Mouse (Mus musculus) olfactory bulb, adult 2 months (tissue): ENCODE results near the gene Prkag2. TPM values are rescaled to one million over a fixed set of nuclear protein-coding genes. Genes with fewer than 3 reads are reported as not detected.

ENCODE experiments used
- H3K27ac ChIP-seq: fragments of 200-500 bp; 2 replicates; pipeline ENCODE4 v1.5.1; 2012; ENCODE audit warnings: low read depth, low read length; ENCODE audit not compliant: insufficient read depth
- H3K4me1 ChIP-seq: fragments of 200-500 bp; 2 replicates; pipeline ENCODE4 v1.6.1; 2012; ENCODE audit warnings: low read length; ENCODE audit not compliant: control insufficient read depth, insufficient read depth
- H3K4me3 ChIP-seq: fragments of 200-500 bp; 2 replicates; pipeline ENCODE4 v1.5.1; 2012; ENCODE audit warnings: mild to moderate bottlenecking, low read depth, low read length, moderate library complexity; ENCODE audit not compliant: insufficient read depth
- CTCF ChIP-seq: fragments of 200-500 bp; IDR thresholded peaks from 2 replicates; pipeline ENCODE4 v1.5.1; 2012; ENCODE audit warnings: low read depth, mild to moderate bottlenecking, low read length, moderate library complexity; ENCODE audit not compliant: insufficient read depth
- POLR2A ChIP-seq: fragments of 200-500 bp; IDR thresholded peaks from 2 replicates; pipeline ENCODE4 v1.6.1; 2012; ENCODE audit warnings: mild to moderate bottlenecking, low read depth, low read length, moderate library complexity; ENCODE audit not compliant: insufficient read depth
- WGBS: fragments of 180-500 bp; shearing (Covaris S2); methylation state at CpG from one replicate; pipeline ENCODE4 v1.1.7; 2018; 5-methylcytosine and 5-hydroxymethylcytosine counted together
- polyA plus RNA-seq: library from polyadenylated mRNA; stranded (reverse); fragments of >200 nt; gene quantifications from 2 replicates; pipeline ENCODE4 v1.2.4, GENCODE M21; 2012; ENCODE audit warnings: low replicate concordance; ENCODE audit not compliant: missing spikeins, insufficient read depth, insufficient read length

Prkag2 gene
- polyA plus RNA-seq, 1 experiment, result not detected

DNA sequence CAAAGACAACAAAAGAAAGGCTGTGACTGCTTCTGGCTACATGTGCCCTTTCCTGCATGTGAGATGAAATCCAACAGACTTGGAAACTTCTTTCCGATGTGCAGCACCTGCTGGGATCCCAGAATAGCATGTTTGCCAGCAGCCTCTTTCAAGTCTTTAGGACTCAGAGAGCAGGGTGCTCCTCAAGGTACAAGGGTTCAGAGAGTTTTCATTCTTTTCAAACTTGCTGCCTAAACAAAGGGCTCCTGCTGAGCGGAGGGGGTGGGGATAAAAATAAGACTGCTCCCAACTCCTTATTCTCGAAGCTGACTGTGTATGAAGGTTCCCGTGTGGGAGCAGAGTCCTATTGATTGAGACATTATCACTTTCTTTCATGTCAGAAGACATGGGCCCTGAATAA lies 283.3 kb downstream of the Prkag2 start:
- Histone ChIP-seq H3K4me1 (peaks cover 9% of the 10 kb centered on the region), H3K27ac (no peak overlapping the region)
- 27% methylated on average over 4 of the region's 4 CpGs for WGBS

GRCm38 (mm10) chr5:24813946-24814345 lies 286.5 kb downstream of the Prkag2 start:
- H3K4me3 ChIP-seq, result no peak overlapping the region
- no peak overlapping the region for H3K27ac ChIP-seq
- peaks cover 5% of the 10 kb centered on the region for H3K4me1 ChIP-seq
- TF ChIP-seq POLR2A (no peak), CTCF (no peak)
- 75% methylated on average over 3 of the region's 3 CpGs for WGBS

More for the DNA sequence above, 283.3 kb downstream of the Prkag2 start:
- H3K4me3 ChIP-seq, result no peak overlapping the region
- no peak for TF ChIP-seq CTCF

GRCm38 (mm10) chr5:24813005-24813404 lies 287.4 kb downstream of the Prkag2 start:
- Histone ChIP-seq H3K4me3 (no peak overlapping the region), H3K4me1 (peaks cover 5% of the 10 kb centered on the region), H3K27ac (no peak overlapping the region)
- 61% methylated on average over 4 of the region's 4 CpGs for WGBS
- no peak for TF ChIP-seq POLR2A
- no peak for TF ChIP-seq CTCF

Other genes with a start within 250 kb of the Prkag2 start
- not detected in 2 replicates for gene Galntl5, start 80.8 kb upstream of the Prkag2 start, polyA plus RNA-seq
- gene Galnt11, start 121.3 kb upstream of the Prkag2 start, polyA plus RNA-seq, result not detected in 2 replicates
- not detected in 2 replicates for gene E130116L18Rik, start 122.5 kb upstream of the Prkag2 start, polyA plus RNA-seq